Mouse (Mus musculus) induced T-regulatory cell, adult 2 months (primary cell): ENCODE results near the gene Vmn2r74.

Experiments used
- DNase-seq: peaks from one replicate; pipeline ENCODE4 v3.0.0-alpha.2; 2012; ENCODE audit warnings: low read depth

The Vmn2r74 gene

GRCm38 (mm10) chr7:85961529-85961928 lies at the start of gene Vmn2r74:
TSS of gene Vmn2r74 (minus strand) at chr7:85961629.
- no peak for DNase-seq

DNA sequence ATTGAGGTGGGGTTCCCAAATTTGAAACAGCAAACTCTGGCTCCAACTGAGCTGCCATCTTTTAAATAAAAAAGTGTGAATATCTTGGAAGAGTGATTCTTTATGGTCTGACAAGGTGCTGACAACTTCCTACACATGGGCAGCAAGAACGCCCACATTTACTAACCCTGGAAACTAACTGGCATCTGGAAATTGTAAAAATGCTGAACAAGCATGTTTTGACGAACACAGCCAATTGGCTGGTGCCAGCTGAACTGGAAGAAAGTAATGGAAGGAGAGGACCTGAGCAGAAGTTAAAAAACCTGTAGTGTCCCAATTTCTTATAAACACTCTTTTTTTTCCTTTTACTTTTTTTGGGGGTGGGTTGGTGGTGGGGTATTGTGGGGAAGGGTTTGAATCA lies 46.1 kb upstream of the Vmn2r74 start:
- DNase-seq = no peak
